ENCODE assay signal across 20 mouse cellular contexts in the genomic region with DNA sequence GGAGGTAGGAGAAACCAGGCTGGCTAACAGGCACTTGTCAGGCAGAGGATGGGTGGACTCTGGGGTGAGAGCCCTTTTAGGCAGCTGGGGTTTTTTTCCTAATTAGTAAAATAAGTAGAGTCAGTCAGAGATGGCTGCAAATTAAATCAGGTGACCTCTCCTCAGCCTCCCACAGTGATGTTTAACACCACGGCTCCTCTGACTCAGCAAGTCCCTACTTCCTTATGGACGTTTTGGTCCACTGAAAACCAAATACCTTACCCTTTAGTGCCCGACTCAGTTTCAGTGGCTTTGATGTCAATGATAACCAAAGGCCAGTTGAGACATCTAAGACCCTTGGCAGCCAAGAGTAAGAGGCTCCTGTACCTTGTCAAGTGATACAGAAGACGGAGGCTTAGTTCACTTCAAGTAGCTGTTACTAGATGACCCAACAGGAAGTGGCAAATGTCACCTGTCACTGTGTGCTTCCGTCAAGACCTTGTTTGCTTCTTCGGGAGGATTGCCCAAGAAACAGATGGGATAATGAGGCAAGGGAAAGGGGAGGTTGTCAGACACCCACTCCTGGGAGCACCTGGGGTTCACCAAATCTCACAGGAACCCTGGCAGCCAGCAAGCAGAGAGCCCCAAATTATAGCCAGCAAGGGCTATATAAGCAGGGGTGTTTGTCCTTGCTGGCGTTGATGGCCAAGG.
A peak's percentile ranks its signal among the peaks of the same experiment; 100 is the strongest.
DNase-seq lines count a peak whose midpoint lies in the region; ATAC-seq and TF ChIP-seq lines count a peak whose summit lies in the region.
"Had no signal": no experiment of that assay in that cellular context is flagged by ENCODE, and none has a peak within 500 bp of the region (broad histone marks: within the 10 kb centered on the region; RNA-seq: fewer than 3 reads in every experiment).

No protein-coding gene starts in this region.

- no peak overlapping the region for H3K9ac ChIP-seq in heart, embryonic 11.5 days (ENCODE audit: low read depth, low read length)
- no peak overlapping the region for H3K9ac ChIP-seq in liver, postnatal 0 days (replicated peaks)
- H3K9ac ChIP-seq: embryonic facial prominence, embryonic 13.5 days; forebrain, embryonic 12.5 days; heart, embryonic 13.5 days; hindbrain, embryonic 13.5 days had no signal

- no peak overlapping the region for H3K4me2 ChIP-seq in heart, embryonic 11.5 days
- no peak overlapping the region for H3K4me2 ChIP-seq in liver, postnatal 0 days (ENCODE audit: low read depth, low read length)
- H3K4me2 ChIP-seq: embryonic facial prominence, embryonic 13.5 days; forebrain, embryonic 12.5 days; heart, embryonic 13.5 days; hindbrain, embryonic 13.5 days had no signal

- TF ChIP-seq CTCF in layer of hippocampus, adult 2 months (conservative IDR thresholded peaks at IDR 0.05), result no peak
- no peak for TF ChIP-seq CTCF in bone marrow, adult 2 months (IDR thresholded peaks at IDR 0.05; ENCODE audit: control insufficient read depth, insufficient read depth, low read length)
- TF ChIP-seq CTCF in liver, postnatal 0 days (IDR thresholded peaks at IDR 0.05; ENCODE audit: low read depth), result no peak

- no peaks in the 10 kb centered on the region for H3K27me3 ChIP-seq in heart, embryonic 11.5 days (ENCODE audit: control insufficient read depth, insufficient read depth, low read length)
- H3K27me3 ChIP-seq in liver, postnatal 0 days (ENCODE audit: insufficient read depth, low read length), result no peaks in the 10 kb centered on the region
- H3K27me3 ChIP-seq: embryonic facial prominence, embryonic 13.5 days; forebrain, embryonic 12.5 days had no signal

- no peak overlapping the region for H3K4me3 ChIP-seq in layer of hippocampus, adult 2 months
- no peak overlapping the region for H3K4me3 ChIP-seq in bone marrow, adult 2 months (replicated peaks; ENCODE audit: control insufficient read depth, low read depth, low read length)
- no peak overlapping the region for H3K4me3 ChIP-seq in heart, embryonic 11.5 days (ENCODE audit: low read depth, low read length)
- H3K4me3 ChIP-seq in liver, postnatal 0 days (ENCODE audit: low read depth, low read length), result no peak overlapping the region
- H3K4me3 ChIP-seq: embryonic facial prominence, embryonic 13.5 days; forebrain, embryonic 12.5 days; heart, embryonic 13.5 days; hindbrain, embryonic 13.5 days had no signal

- H3K9me3 ChIP-seq in heart, embryonic 11.5 days (replicated peaks; ENCODE audit: control insufficient read depth, low read length), result no peaks in the 10 kb centered on the region
- no peaks in the 10 kb centered on the region for H3K9me3 ChIP-seq in liver, postnatal 0 days (ENCODE audit: low read length)
- H3K9me3 ChIP-seq: embryonic facial prominence, embryonic 13.5 days; forebrain, embryonic 12.5 days; heart, embryonic 13.5 days; hindbrain, embryonic 13.5 days had no signal

- no peaks in the 10 kb centered on the region for H3K36me3 ChIP-seq in heart, embryonic 11.5 days (ENCODE audit: control insufficient read depth, insufficient read depth, low read length)
- H3K36me3 ChIP-seq in liver, postnatal 0 days (replicated peaks; ENCODE audit: insufficient read depth, low read length), result no peaks in the 10 kb centered on the region
- H3K36me3 ChIP-seq: embryonic facial prominence, embryonic 13.5 days; forebrain, embryonic 12.5 days; heart, embryonic 13.5 days; hindbrain, embryonic 13.5 days had no signal

- TF ChIP-seq EP300 in liver, postnatal 0 days (IDR thresholded peaks at IDR 0.05; ENCODE audit: low read depth), result no peak

- peaks cover 2% of the 10 kb centered on the region; the same call in 1 of the 2 replicates for H3K4me1 ChIP-seq in bone marrow, adult 2 months (ENCODE audit: control insufficient read depth, insufficient read depth, low read length)
- H3K4me1 ChIP-seq in heart, embryonic 11.5 days (ENCODE audit: control insufficient read depth, insufficient read depth, low read length), result no peaks in the 10 kb centered on the region
- H3K4me1 ChIP-seq in liver, postnatal 0 days (ENCODE audit: insufficient read depth), result peaks cover 2% of the 10 kb centered on the region; the same call in 1 of the 2 replicates
- H3K4me1 ChIP-seq: embryonic facial prominence, embryonic 13.5 days; forebrain, embryonic 12.5 days; heart, embryonic 13.5 days; hindbrain, embryonic 13.5 days had no signal

- TF ChIP-seq POLR2A in bone marrow, adult 2 months (IDR thresholded peaks at IDR 0.05; ENCODE audit: borderline replicate concordance, control insufficient read depth, low read depth, low read length), result no peak

- ATAC-seq in common myeloid progenitor, adult 5-6 weeks (replicated peaks; ENCODE audit: low read depth, poor library complexity, severe bottlenecking), result peak; percentile 74
- ATAC-seq in megakaryocyte, adult 5-6 weeks (ENCODE audit: poor library complexity, severe bottlenecking), result peak; percentile 89
- no peak for ATAC-seq in heart, embryonic 11.5 days (replicated peaks; ENCODE audit: insufficient number of reproducible peaks, low FRiP score, low TSS enrichment)
- no peak for ATAC-seq in liver, postnatal 0 days
- ATAC-seq: forebrain, embryonic 16.5 days had no signal

- 3% methylated on average over 7 of the region's 7 CpGs for WGBS in bone marrow, adult 2 months
- WGBS in heart, embryonic 11.5 days (ENCODE audit: insufficient replicate concordance), result 37% methylated on average over 7 of the region's 7 CpGs
- 25% methylated on average over 7 of the region's 7 CpGs for WGBS in liver, postnatal 0 days (ENCODE audit: insufficient replicate concordance)

- no peak for DNase-seq in layer of hippocampus, adult 2 months (ENCODE audit: low spot score in 2 of 2)
- DNase-seq in layer of hippocampus, adult 11-12 months (ENCODE audit: low spot score), result no peak
- no peak for DNase-seq in liver, postnatal 0 days
- DNase-seq in right cerebral cortex, adult 18-20 months, result no peak
- DNase-seq: adrenal gland, adult 8-10 months; adrenal gland, postnatal 36 days; cerebellum, adult 11 months; cerebellum, adult 8-10 months; cerebellum, postnatal 14 days; gastrocnemius, postnatal 14 days; heart, postnatal 36 days had no signal

- peak overlapping the region; percentile 14; the same call in 1 of the 2 replicates for H3K27ac ChIP-seq in layer of hippocampus, adult 2 months
- H3K27ac ChIP-seq in bone marrow, adult 2 months (ENCODE audit: control insufficient read depth, insufficient read depth, low read depth, low read length, poor library complexity), result peak overlapping the region; percentile 62
- no peak overlapping the region for H3K27ac ChIP-seq in heart, embryonic 11.5 days (ENCODE audit: low read depth, low read length)
- H3K27ac ChIP-seq in liver, postnatal 0 days (ENCODE audit: low read depth), result no peak overlapping the region; the same call in 1 of the 2 replicates
- H3K27ac ChIP-seq: embryonic facial prominence, embryonic 13.5 days; forebrain, embryonic 12.5 days; heart, embryonic 13.5 days; hindbrain, embryonic 13.5 days had no signal

Comparison
In these comparisons a context has a peak if more than half of its experiments do, and no peak if none do; other contexts are left out.
1. H3K27ac ChIP-seq: peak in layer of hippocampus, adult 2 months (single experiment) and bone marrow, adult 2 months (single experiment); none in heart, embryonic 11.5 days (single experiment) and liver, postnatal 0 days (single experiment).
2. ATAC-seq: peak in common myeloid progenitor, adult 5-6 weeks (single experiment) and megakaryocyte, adult 5-6 weeks (single experiment); none in heart, embryonic 11.5 days (single experiment) and liver, postnatal 0 days (single experiment).